Mouse (Mus musculus) macrophage (primary cell): Measurements from ENCODE around the gene Stk24. TPM values are rescaled to one million over a fixed set of nuclear protein-coding genes. Genes with fewer than 3 reads are reported as not detected.

Experiments
- H3K27ac ChIP-seq: fragments of 350-480 bp; formaldehyde crosslinking; 2 replicates; pipeline ENCODE4 v1.9.0; 2021
- H3K36me3 ChIP-seq: fragments of 350-480 bp; formaldehyde crosslinking; 2 replicates; pipeline ENCODE4 v1.9.0; 2021; ENCODE audit errors: inconsistent target
- H3K4me3 ChIP-seq: fragments of 350-480 bp; formaldehyde crosslinking; 2 replicates; pipeline ENCODE4 v1.9.0; 2021; ENCODE audit errors: inconsistent target
- H3K79me2 ChIP-seq: fragments of 350-480 bp; formaldehyde crosslinking; 2 replicates; pipeline ENCODE4 v1.9.0; 2021; ENCODE audit errors: inconsistent target
- WGBS: methylation state at CpG from one replicate; pipeline ENCODE4 v1.1.7; 2026; ENCODE audit warnings: inconsistent platforms; ENCODE audit not compliant: missing documents; 5-methylcytosine and 5-hydroxymethylcytosine counted together
- polyA plus RNA-seq: library from polyadenylated mRNA; stranded (reverse); fragments of 250-400 nt; gene quantifications from 3 replicates; pipeline ENCODE4 v1.2.4, GENCODE M21; 2018; ENCODE audit warnings: inconsistent platforms

The Stk24 gene
- polyA plus RNA-seq, 1 experiment from 2014 or later = 88.8 TPM

GRCm38 (mm10) chr14:121350011-121350410 lies 29.8 kb downstream of the Stk24 start:
- H3K4me3 ChIP-seq = no peak overlapping the region
- 95% methylated on average over 8 of the region's 8 CpGs for WGBS
- H3K27ac ChIP-seq = no peak overlapping the region
- peaks cover 100% of the 10 kb centered on the region for H3K79me2 ChIP-seq
- no peaks in the 10 kb centered on the region for H3K36me3 ChIP-seq

- Histone ChIP-seq H3K36me3 (no peaks in the 10 kb centered on the region), H3K4me3 (no peak overlapping the region), H3K79me2 (peaks cover 100% of the 10 kb centered on the region), H3K27ac (no peak overlapping the region)
- 78% methylated on average over 5 of the region's 5 CpGs for WGBS
These were observed 30.5 kb downstream of the Stk24 start for GRCm38 (mm10) chr14:121349291-121349690.

- Histone ChIP-seq H3K4me3 (no peak overlapping the region), H3K36me3 (no peaks in the 10 kb centered on the region), H3K27ac (no peak overlapping the region), H3K79me2 (peaks cover 100% of the 10 kb centered on the region)
- WGBS = 75% methylated on average over 8 of the region's 8 CpGs
These were observed 31.6 kb downstream of the Stk24 start for GRCm38 (mm10) chr14:121348256-121348655.

GRCm38 (mm10) chr14:121347134-121347533 lies 32.7 kb downstream of the Stk24 start:
- WGBS = 76% methylated on average over 8 of the region's 10 CpGs
- H3K4me3 ChIP-seq = no peak overlapping the region
- H3K36me3 ChIP-seq = no peaks in the 10 kb centered on the region
- H3K79me2 ChIP-seq = peaks cover 100% of the 10 kb centered on the region
- no peak overlapping the region for H3K27ac ChIP-seq

- Histone ChIP-seq H3K4me3 (no peak overlapping the region), H3K79me2 (peaks cover 100% of the 10 kb centered on the region), H3K36me3 (no peaks in the 10 kb centered on the region), H3K27ac (no peak overlapping the region)
- WGBS = 43% methylated on average over 4 of the region's 4 CpGs
These were observed 33.2 kb downstream of the Stk24 start for GRCm38 (mm10) chr14:121346654-121347053.

GRCm38 (mm10) chr14:121346053-121346452 lies 33.8 kb downstream of the Stk24 start:
- Histone ChIP-seq H3K4me3 (no peak overlapping the region), H3K36me3 (no peaks in the 10 kb centered on the region), H3K79me2 (peaks cover 100% of the 10 kb centered on the region), H3K27ac (no peak overlapping the region)
- 78% methylated on average over 4 of the region's 4 CpGs for WGBS

GRCm38 (mm10) chr14:121344928-121345327 lies 34.9 kb downstream of the Stk24 start:
- Histone ChIP-seq H3K36me3 (no peaks in the 10 kb centered on the region), H3K27ac (no peak overlapping the region), H3K79me2 (peaks cover 100% of the 10 kb centered on the region), H3K4me3 (no peak overlapping the region)
- 53% methylated on average over 4 of the region's 5 CpGs for WGBS

GRCm38 (mm10) chr14:121342885-121343284 lies 36.9 kb downstream of the Stk24 start:
- Histone ChIP-seq H3K4me3 (no peak overlapping the region), H3K36me3 (no peaks in the 10 kb centered on the region), H3K27ac (no peak overlapping the region), H3K79me2 (peaks cover 100% of the 10 kb centered on the region)
- 90% methylated on average over 3 of the region's 3 CpGs for WGBS

- WGBS = 64% methylated on average over 5 of the region's 8 CpGs
- H3K4me3 ChIP-seq = no peak overlapping the region
- H3K27ac ChIP-seq = no peak overlapping the region
- H3K36me3 ChIP-seq = peaks cover 29% of the 10 kb centered on the region; the same call in 1 of the 2 replicates
- H3K79me2 ChIP-seq = peaks cover 100% of the 10 kb centered on the region
These were observed 39.8 kb downstream of the Stk24 start for GRCm38 (mm10) chr14:121339951-121340401.

- WGBS = 96% methylated on average over 18 of the region's 18 CpGs
- no peak overlapping the region for H3K27ac ChIP-seq
- peaks cover 35% of the 10 kb centered on the region; the same call in 1 of the 2 replicates for H3K36me3 ChIP-seq
- H3K4me3 ChIP-seq = no peak overlapping the region
- peaks cover 100% of the 10 kb centered on the region for H3K79me2 ChIP-seq
These were observed 40.8 kb downstream of the Stk24 start for GRCm38 (mm10) chr14:121338819-121339573.

GRCm38 (mm10) chr14:121330090-121330408 lies 49.8 kb downstream of the Stk24 start:
- Histone ChIP-seq H3K36me3 (peaks cover 7% of the 10 kb centered on the region; the same call in 1 of the 2 replicates), H3K27ac (no peak overlapping the region), H3K4me3 (no peak overlapping the region), H3K79me2 (peaks cover 100% of the 10 kb centered on the region)
- 70% methylated on average over 3 of the region's 3 CpGs for WGBS

GRCm38 (mm10) chr14:121329401-121330089 lies 50.3 kb downstream of the Stk24 start:
- 69% methylated on average over 5 of the region's 5 CpGs for WGBS
- H3K36me3 ChIP-seq = 0 out of 2 replicates have a peak, but pooled peaks cover 4% of the 10 kb centered on the region
- peaks cover 100% of the 10 kb centered on the region for H3K79me2 ChIP-seq
- H3K27ac ChIP-seq = no peak overlapping the region
- no peak overlapping the region for H3K4me3 ChIP-seq

- no peaks in the 10 kb centered on the region for H3K36me3 ChIP-seq
- H3K4me3 ChIP-seq = no peak overlapping the region
- no peak overlapping the region for H3K27ac ChIP-seq
- 30% methylated on average over 5 of the region's 5 CpGs for WGBS
- H3K79me2 ChIP-seq = peaks cover 100% of the 10 kb centered on the region
These were observed 50.9 kb downstream of the Stk24 start for GRCm38 (mm10) chr14:121328878-121329277.

- Histone ChIP-seq H3K36me3 (no peaks in the 10 kb centered on the region), H3K79me2 (peaks cover 100% of the 10 kb centered on the region), H3K4me3 (no peak overlapping the region), H3K27ac (no peak overlapping the region)
- WGBS = 60% methylated on average over 2 of the region's 2 CpGs
These were observed 53.4 kb downstream of the Stk24 start for GRCm38 (mm10) chr14:121326432-121326831.
